Mouse (Mus musculus) T-cell, adult 2 months (primary cell): ENCODE data around the gene Avl9.

Source experiments
- DNase-seq: peaks from one replicate; pipeline ENCODE4 v3.0.0; 2022; ENCODE audit warnings: low spot score

Avl9 gene

DNA sequence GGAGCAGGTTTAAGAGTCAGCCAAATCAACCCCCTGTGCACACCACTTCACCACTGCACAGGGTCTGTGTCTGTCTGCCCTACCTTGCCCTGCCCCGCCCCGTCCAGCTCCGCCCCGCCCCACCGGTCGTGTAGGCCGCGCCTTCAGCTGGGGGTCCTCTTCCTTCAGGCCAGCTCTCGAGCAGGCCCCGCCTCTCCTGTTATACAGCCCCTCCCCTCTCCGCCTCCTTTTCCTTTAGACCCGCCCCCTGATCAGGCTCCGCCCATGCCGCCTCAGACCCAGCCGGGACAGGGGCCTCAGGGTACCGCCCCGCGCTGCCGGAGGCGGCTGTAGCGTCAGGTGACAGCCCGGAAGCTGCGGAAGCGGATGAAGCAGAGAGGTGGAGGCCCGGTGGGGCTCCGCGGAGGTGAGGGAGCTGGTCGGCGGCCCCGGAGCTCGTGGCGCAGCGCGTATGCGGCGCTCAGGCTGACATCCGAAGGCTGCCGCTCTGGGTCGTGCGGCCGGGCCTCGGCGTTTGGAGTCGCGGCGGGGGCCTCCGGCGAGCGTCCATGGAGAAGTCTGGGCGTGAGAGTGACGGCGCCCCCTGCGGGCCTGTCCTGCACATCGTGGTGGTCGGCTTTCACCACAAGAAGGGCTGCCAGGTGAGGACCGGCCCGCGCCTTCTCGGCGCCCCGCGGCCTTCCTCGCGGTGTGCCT lies at the start of gene Avl9:
Avl9 (plus strand) TSS at position 326 of the 696 bp plus-strand sequence.
- DNase-seq = peak; percentile 99

DNA sequence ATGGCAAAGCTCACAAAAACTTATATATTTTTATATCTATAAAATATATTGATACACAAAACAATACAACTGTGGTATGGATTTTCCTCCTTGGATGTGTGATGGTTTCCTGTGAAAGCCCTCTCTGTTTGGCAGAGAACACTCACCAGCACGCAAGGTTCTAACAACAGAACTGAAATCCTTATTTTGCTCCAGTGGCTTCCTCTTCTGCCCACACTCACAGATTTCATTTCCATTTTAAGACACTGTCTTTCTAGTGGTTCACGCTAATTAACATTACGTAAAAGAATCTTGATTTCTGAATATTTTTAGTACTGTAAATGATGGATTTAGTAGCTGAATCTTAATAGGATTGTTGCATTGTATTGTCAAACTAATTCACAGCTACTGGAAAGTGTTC lies 26.5 kb upstream of the Avl9 start:
- no peak for DNase-seq

DNA sequence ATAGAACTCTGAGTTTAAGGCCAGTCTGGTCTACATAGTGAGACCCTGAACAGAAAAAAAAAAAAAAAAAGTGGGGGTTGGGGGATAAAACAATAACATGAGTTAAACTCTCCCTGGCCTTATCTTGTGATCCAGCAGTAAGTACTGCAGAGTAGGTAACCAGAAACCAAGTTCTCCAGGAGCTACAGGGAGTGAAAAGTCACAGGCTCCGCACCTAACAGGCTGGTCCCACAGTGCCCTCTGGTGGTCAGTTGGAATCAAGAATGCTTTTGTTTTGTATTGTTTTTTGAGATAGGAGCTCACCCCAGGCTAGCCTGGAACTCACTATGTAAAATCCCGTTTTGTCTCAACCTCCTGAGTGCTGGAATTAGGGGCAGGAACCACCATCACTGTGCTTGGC lies 23.5 kb upstream of the Avl9 start:
- peak; percentile 56 for DNase-seq

DNA sequence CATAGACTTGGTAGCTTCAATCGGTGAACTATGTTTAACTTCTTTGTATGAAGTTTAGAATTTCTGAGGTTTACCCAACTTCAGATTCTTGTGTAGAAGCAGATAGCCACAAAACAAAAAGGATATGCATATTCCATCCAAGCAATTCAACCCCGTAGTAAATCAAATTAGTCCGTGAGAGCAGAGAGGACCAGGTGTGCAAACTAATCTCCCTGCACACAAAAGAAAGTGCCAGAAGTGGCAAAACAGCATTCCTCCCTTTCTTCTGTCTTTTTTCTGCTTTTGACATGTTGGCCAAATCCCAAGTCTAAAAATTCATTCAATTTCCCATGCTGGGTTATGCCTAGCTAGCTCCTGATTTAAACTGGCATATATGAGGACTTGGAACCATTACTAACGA lies 22.3 kb upstream of the Avl9 start:
- DNase-seq = no peak

DNA sequence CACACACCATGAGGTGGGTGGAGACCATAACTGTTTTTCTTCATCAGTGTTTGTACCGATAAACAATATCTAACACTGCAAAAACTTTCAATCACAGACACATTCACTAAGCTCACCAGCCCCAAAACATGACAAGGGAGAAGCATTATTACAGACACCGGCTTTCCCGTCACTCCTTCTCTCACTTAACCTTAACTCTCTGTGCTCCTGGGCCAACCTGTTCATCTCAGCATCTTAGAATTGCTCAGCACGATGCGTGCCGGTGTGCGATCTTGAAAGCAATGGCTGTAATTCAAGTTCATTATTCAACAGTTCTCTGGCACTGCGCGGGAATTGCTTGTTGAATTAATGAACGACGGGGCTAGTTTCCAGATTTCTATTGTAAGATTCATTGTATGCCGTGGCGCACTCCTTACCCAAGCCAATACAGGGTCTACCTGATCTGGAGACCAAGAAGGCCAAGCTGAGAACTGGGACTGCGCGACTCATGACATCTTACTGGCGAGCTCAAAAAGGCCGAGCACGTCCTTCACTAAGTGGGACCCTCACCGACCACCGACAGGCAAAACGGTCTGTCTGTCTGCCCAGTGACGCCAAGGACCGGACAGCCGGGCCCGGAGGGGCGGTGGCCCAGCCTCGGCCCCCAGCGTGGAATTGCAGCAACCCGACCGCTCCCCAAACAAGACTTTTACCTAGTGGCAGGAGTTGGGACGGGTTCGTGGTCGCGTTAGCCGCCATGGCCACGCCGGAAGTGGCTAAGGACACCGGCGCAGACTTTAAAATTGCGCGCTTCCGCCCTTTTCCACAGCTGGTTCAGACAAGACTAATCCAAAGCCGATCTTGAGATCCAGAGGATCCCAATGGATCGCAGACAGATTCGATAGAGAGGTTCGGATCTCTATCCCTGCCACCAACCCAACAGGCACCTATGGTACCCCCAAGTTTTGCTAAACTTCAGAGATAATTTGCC lies 10.5 kb upstream of the Avl9 start, which contains the start of gene Lsm5:
Lsm5 (minus strand) TSS at position 780 of the 970 bp plus-strand sequence.
- DNase-seq = peak; percentile 89

DNA sequence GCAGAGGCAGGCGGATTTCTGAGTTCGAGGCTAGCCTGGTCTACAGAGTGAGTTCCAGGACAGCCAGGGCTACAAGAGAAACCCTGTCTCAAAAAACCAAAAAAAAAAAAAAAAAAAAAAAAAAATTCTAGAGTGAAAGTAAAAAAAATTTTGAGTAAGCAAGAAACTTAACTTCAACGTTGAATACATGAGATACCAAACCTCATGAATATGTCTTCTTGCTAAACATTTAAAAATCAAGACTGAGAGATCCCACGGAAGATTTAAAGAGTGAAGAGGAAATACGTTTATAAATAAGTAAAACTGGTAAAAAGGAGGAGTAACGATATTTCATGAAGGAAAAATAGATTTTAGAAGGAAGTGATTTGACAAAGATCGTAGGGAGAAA lies 519 bp upstream of the Avl9 start:
- no peak for DNase-seq

DNA sequence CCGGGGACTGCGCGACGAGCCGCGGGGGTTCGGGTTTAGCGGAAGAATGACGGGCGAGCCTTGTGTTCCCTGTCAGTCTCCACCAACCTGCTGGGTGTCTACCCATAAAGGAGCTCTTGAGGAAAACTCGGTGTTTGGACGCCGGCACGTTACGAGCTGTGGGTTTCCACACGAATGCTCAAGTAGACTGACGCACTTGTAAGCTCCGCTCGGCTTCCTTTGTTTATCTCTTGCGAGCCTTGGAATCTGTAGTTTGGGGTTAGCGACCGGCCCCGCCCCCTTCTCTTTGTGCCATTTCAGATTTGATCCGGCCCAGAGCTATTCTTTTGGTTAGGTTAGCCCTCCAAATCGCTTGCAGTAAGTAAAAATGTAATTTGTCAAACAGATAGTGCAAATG lies 569 bp downstream of the Avl9 start:
- DNase-seq = peak; percentile 83

DNA sequence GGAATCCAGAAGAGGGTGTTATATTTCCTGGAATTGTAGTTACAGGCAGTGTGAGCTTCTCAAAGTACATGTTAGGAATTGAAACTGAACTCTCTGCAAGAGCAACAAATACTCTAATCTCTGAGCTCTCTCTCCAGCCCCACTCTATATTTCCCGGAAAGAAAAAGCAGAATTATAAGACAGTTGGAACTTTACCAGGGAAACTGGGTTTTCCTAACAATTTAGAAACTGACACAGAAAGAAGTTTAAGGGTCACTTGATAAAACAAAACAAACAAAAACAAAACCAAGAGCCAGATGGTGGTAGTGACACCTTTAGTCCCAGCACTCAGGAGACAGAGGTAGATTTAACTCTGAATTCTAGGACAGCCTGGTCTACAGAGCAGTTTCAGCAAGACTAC lies 4.4 kb downstream of the Avl9 start:
- no peak for DNase-seq

DNA sequence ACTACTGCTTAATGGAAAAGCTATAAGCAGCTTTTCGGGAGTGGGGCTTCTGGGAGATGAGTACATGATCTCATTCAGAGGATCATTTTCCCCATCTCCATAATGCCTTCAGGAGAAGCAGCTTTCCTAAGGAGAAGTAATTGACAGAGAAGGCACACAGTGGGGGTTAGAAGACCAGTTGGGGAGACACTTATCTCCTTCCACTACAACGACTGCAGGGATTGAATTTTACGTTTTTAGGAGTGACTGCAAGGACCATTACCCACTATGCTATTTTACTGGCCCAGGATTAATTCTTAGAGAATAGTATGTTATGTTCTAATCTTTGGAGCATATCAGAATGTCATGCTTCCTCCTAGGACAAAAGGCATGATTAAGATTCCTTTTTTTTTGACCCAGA lies 6.2 kb downstream of the Avl9 start:
- no peak for DNase-seq

DNA sequence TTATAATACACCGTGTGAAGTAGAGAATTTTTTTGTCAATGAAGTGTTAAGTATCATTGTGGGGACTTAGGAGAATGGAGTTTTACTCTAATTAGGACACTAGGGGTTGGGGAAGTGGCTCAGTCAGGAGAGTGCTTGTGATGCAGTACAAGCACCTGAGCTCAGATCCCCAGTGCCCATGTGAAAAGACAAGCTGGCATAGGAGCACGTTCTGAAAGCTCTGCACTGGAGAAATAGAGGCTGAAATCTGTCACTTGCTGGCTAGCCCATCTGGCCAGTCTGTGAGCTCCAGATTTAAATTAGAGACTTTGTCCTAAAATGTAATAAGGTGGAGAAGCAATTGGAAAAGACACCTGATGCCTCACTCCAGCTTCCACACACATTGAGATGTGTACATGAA lies 17.8 kb downstream of the Avl9 start:
- DNase-seq = no peak

DNA sequence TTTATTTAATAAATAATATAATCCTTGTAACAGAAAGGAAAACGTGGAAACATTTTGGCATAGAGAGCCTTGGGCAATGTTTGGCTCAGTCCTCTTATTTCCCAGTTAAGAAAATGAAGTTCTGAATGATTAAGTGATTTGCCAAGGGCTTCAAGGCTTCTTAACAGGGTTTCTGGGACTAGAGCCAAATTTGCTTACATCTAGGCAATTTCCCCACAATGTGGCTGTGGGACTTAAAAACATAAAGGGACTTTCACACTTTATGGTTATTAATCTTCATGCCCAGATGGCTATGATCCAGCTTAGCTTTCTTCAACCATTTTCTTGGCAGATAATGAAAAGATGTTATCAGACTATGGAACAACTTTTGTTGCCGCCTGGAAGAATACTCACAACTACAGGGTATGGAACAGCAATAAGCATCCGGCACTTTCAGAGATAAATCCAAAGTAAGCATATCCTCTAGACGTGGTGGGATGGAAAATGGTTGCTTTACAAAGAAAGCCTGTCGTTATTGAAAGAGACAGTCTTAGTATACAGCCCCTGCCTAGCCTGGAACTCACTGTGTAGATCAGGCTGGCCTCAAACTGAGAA lies 31.3 kb downstream of the Avl9 start:
- DNase-seq = no peak

DNA sequence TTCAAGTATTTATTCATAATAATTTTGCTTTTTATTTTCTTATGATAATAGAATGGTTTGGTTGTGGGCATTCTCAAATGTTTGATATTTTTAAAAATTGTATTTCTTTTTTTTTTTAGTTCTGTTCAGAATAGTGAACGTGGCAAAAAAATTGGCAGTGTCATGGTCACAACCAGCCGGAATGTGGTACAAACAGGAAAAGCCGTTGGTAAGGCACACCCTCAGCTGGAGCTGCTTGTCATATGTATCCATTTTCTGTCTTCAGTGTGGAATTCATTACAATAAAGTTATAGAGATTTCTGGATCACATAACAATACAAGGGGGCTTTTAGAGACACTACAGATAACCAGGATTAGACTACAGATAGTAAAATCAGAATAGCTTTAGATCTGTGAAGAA lies 39.0 kb downstream of the Avl9 start:
- no peak for DNase-seq

DNA sequence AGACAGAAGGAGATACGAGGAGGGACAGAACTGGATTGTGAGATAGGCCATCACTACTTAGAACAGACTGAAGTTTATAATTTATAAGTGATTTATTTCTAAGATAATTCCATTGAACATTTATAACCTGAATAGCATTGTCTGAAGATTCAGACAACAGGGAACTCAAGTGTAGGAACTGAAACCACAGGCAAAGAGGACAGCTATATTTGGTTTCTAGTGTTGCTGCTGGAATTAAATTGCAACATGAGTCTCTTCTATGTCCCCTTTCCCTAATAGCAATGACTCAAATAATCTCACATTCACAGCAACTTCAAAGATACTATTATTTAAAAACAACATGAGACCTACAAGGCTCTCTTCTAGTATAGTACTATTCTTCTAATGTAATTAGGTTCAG lies 41.4 kb downstream of the Avl9 start:
- DNase-seq = no peak

DNA sequence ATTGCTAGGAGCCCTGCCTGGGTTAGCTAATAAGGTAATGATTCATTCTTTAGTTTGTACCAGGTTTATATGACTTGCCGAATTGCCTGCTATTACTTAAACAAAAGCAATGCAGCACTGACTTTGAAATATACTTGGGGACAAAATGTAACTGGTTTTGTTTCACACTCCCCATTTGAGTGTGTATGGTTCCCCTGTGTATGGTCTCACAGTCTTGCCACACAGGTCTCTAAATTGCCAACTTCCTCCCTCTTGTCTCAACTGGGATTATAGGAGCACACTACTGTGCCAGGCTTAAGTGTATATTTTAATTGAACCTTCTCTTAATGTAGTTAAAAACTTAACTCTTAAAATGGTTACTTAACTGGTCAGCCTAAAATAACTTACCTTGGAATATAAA lies 44.6 kb downstream of the Avl9 start:
- no peak for DNase-seq

DNA sequence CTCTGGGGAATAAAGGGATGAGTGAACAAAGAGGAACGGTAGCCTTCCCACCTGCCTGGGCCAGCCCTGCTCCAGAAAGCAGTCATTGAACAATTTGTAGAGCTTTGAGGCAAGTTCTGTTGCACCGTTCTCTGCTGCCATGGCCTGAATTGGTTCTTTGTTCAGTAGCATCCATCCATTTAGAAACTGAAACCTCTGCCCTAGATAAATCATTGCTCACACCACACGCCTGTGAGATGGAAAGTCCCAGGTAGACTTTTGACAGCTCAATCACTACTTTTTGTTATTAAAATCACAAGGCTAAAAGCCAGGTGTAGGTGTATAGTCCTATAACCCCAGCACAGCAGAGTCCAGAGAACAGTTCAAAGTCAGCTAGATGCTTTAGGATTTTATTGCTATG lies 50.6 kb downstream of the Avl9 start:
- DNase-seq = no peak

DNA sequence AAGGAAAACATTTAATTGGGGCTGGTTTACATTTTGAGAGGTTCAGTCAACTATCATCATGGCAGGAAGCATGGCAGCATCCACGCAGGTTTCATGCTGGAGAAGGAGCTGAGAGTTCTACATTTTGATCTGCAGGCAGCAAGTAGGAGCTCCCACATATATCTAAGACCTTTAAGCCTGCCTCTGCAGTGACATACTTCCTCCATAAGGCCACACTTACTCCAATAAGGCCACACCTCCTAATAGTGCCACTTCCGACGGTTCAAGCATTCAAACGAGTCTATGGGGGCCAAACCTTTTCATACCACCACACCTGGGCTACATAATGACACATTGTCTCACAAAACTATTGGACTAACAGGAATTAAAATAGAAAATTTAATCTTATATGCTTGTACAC lies 51.0 kb downstream of the Avl9 start:
- no peak for DNase-seq

DNA sequence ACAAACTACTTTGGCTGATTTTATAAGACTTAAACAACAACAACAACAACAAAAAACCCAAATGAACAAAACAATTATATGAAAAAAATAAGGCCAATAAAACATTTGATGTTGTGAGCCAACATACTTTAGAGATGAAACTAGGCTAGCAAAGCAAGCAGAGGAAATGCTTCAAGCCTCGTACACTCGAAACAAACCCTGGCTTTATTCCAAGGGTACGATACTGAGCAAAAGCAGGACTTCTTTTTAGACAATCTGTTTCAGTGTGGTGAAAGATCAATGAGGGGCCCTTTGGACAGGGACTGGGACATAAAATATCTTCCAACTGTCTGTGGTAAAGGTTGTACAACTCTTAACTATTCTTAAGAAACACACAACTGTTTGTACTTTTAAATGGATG lies 61.1 kb downstream of the Avl9 start:
- DNase-seq = no peak

DNA sequence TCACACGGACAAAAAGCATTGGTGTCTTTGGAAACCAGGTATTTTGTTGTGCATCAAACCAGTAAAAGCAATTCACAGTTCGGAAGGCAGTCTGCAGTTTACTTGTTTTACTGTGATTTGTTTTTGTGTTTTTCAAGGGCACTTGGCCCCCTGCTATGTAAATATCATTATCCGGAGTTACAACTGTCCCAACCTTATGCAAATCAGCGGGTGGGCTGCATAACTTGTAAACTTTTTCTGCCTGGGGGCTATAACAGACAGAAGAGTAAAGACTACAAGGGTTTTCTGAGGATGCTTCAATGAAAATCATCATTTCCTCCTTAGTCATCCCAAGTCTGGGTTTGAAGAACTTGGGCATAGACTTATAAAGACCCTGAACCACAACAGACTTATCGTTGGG lies 64.9 kb downstream of the Avl9 start:
- DNase-seq = no peak

DNA sequence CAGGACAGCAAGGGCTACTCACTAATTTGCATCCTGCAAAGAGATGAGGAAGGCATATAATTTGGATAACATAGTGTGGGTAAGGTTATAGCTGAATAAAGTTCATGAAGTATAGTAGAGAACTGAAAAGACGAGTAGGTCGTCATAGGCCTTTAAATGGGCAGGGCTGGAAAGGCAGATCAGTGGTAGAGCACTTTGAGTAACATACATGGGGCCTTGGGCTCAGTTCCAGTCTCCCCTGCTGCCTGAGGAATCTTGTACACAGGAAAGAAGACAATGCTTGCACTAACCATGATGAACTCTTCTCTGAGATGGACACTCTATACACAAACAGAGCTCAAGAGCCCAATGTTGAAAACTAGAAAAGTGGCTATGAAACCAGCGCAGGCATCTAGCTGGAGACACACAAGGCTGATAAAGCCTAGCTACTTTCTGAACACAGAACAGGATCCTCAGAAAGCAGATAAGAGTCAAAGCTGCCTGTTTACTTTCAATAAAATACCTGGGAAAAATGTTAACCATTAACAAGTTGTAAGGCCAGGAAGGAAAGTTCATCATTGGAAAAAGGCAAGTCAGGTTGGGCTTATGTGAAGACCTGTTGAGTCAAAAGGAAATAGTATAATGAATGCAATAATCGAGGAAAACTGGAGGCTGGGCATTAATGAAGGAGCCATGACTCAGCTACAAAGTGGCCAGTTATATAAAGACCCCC lies 69.0 kb downstream of the Avl9 start:
- no peak for DNase-seq

DNA sequence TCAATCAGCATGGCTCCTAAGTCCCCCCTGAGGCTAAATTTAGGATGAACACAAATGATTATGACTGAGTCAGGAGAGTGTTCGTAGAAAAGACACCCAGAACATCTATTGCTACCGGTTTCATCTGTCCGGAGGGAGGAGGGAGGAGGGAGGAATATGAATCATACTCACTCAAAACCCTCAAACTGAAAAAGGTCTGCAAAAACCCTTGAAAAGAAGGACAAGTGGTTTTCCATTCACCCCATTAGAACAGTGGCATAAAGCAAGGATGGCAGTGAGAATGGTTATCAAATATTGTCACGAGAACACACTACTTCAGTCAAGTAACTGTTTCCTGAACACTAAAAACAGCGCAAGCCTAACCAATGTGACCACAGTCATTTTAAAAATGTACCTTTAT lies 70.4 kb downstream of the Avl9 start:
- DNase-seq = no peak

DNA sequence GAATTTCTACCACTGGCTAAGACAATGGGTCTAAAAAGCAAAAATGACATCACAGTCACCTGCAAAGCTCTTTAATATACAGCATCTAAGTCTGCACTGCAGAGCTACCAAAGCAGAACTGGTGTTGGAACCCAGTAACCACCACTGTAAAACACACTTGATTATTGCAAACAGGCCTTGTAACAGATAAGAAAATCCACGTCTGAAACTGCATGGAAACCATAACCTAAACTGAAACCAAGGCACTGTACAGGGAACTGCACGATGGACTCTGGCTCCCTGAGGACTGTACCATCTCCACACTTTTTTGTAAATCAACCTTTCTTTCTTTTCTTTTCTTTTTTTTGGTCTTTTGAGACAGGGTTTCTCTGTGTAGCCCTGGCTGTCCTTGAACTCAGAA lies 73.0 kb downstream of the Avl9 start:
- DNase-seq = no peak

DNA sequence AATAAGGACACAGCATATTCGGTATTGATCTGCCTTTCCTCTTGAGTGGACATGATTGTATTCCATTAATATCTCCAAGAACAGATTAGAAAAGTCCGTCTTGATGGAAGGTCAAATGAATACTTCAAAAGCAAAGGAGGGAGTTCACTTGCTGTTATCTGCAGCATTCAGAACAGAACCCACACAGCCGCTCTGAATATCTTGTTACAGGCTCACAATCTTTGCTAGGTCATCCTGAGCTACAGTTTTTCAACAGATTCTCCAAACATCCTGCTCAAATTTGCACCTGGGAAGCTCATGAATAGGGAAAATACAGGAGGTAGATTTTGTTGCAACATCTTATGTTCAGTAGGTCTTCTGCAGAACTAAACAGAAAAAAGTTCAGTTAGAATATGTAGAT lies 74.6 kb downstream of the Avl9 start:
- no peak for DNase-seq
